Mouse (Mus musculus): ENCODE measurements at regions not wholly inside any gene's neighbourhood (a gene's known extent, or its start where the extent isn't known, plus 50 kb on each side); places are given as distances from the start of the nearest gene placed in this dataset.

GRCm38 (mm10) chr17:42113684-42114083, 202.1 kb upstream of the Ptchd4 start:
- TF ChIP-seq CTCF (IDR thresholded peaks at IDR 0.05; ENCODE audit: borderline replicate concordance, insufficient read depth, low read depth, low read length): no peak
- no peak for TF ChIP-seq POLR2A (IDR thresholded peaks at IDR 0.05; ENCODE audit: borderline replicate concordance, insufficient read depth, low read length)

All from cerebellum, adult 2 months (tissue).